Comparison of ENCODE assay signal across 19 mouse cellular contexts in the genomic region with DNA sequence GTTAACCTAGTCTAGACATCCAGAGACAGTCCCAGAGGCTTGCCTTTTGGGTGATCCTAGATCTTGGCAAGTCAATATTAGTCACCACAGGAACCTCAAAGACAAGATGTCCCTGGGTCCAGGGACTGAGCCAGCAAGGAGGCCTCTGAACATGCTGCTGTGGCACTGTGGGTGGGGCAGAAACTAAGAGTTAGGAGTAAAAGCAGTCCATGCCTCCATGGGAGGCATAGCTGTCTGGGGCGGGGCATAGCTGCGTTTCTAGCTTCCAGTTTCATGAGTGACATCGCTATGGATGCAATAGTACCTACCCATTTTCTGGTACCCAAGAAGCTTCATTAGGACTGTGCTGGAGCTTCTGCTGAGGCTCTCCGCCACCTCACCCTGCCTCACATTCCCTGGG.
DNase-seq lines count a peak whose midpoint lies in the region; ATAC-seq and TF ChIP-seq lines count a peak whose summit lies in the region.
"Had no signal": no experiment of that assay in that cellular context is flagged by ENCODE, and none has a peak within 500 bp of the region (broad histone marks: within the 10 kb centered on the region; RNA-seq: fewer than 3 reads in every experiment).

No protein-coding gene starts in this region.

- H3K36me3 ChIP-seq in midbrain, embryonic 13.5 days = no peaks in the 10 kb centered on the region
- H3K36me3 ChIP-seq in midbrain, embryonic 15.5 days (replicated peaks) = no peaks in the 10 kb centered on the region
- no peaks in the 10 kb centered on the region for H3K36me3 ChIP-seq in hindbrain, embryonic 15.5 days
- no peaks in the 10 kb centered on the region for H3K36me3 ChIP-seq in stomach, embryonic 16.5 days (ENCODE audit: control insufficient read depth, insufficient read depth, low read length)
- H3K36me3 ChIP-seq: embryonic facial prominence, embryonic 10.5 days; forebrain, embryonic 15.5 days; heart, embryonic 13.5 days; liver, embryonic 12.5 days; neural tube, embryonic 12.5 days had no signal

- intact Hi-C loops in gastrocnemius, adult 2 months (cut with DNase I) = no loop called here

- TF ChIP-seq CTCF in gastrocnemius, adult 2 months (IDR thresholded peaks at IDR 0.05) = no peak

- H3K4me3 ChIP-seq in gastrocnemius, adult 2 months = no peak overlapping the region
- H3K4me3 ChIP-seq in midbrain, embryonic 13.5 days (replicated peaks) = no peak overlapping the region
- H3K4me3 ChIP-seq in midbrain, embryonic 15.5 days = no peak overlapping the region
- no peak overlapping the region for H3K4me3 ChIP-seq in hindbrain, embryonic 15.5 days
- no peak overlapping the region for H3K4me3 ChIP-seq in stomach, embryonic 16.5 days (replicated peaks; ENCODE audit: low read length)
- H3K4me3 ChIP-seq: embryonic facial prominence, embryonic 10.5 days; erythroblast, embryonic 14.5 days; forebrain, embryonic 15.5 days; heart, embryonic 13.5 days; liver, embryonic 12.5 days; neural tube, embryonic 12.5 days had no signal

- no peak overlapping the region for H3K9ac ChIP-seq in midbrain, embryonic 13.5 days (replicated peaks)
- no peak overlapping the region for H3K9ac ChIP-seq in midbrain, embryonic 15.5 days
- no peak overlapping the region for H3K9ac ChIP-seq in hindbrain, embryonic 15.5 days
- 0 out of 2 replicates have a peak overlapping the region, but pooled peaks have one; percentile 19 for H3K9ac ChIP-seq in stomach, embryonic 16.5 days (ENCODE audit: low read length)
- H3K9ac ChIP-seq: forebrain, embryonic 15.5 days; heart, embryonic 13.5 days; liver, embryonic 12.5 days; neural tube, embryonic 12.5 days had no signal

- no peaks in the 10 kb centered on the region for H3K27me3 ChIP-seq in midbrain, embryonic 13.5 days
- no peaks in the 10 kb centered on the region for H3K27me3 ChIP-seq in midbrain, embryonic 15.5 days (replicated peaks)
- no peaks in the 10 kb centered on the region for H3K27me3 ChIP-seq in hindbrain, embryonic 15.5 days
- H3K27me3 ChIP-seq in stomach, embryonic 16.5 days (ENCODE audit: control insufficient read depth, insufficient read depth, low read length) = no peaks in the 10 kb centered on the region
- H3K27me3 ChIP-seq: forebrain, embryonic 15.5 days; neural tube, embryonic 12.5 days had no signal

- peaks cover 26% of the 10 kb centered on the region for H3K4me1 ChIP-seq in midbrain, embryonic 13.5 days (replicated peaks)
- H3K4me1 ChIP-seq in midbrain, embryonic 15.5 days = peaks cover 12% of the 10 kb centered on the region
- H3K4me1 ChIP-seq in hindbrain, embryonic 15.5 days (replicated peaks) = peaks cover 21% of the 10 kb centered on the region
- peaks cover 7% of the 10 kb centered on the region; the same call in 1 of the 2 replicates for H3K4me1 ChIP-seq in stomach, embryonic 16.5 days (ENCODE audit: control insufficient read depth, insufficient read depth, low read length)
- H3K4me1 ChIP-seq: liver, embryonic 12.5 days had no signal

- H3K27ac ChIP-seq in gastrocnemius, adult 2 months = peak overlapping the region; percentile 35; the same call in 1 of the 2 replicates
- no peak overlapping the region for H3K27ac ChIP-seq in midbrain, embryonic 13.5 days
- no peak overlapping the region for H3K27ac ChIP-seq in midbrain, embryonic 15.5 days
- H3K27ac ChIP-seq in hindbrain, embryonic 15.5 days (replicated peaks) = no peak overlapping the region
- H3K27ac ChIP-seq in stomach, embryonic 16.5 days (ENCODE audit: low read length) = peak overlapping the region; percentile 81
- H3K27ac ChIP-seq: embryonic facial prominence, embryonic 10.5 days; forebrain, embryonic 15.5 days; heart, embryonic 13.5 days; liver, embryonic 12.5 days; neural tube, embryonic 12.5 days had no signal

- H3K9me3 ChIP-seq in midbrain, embryonic 13.5 days = no peaks in the 10 kb centered on the region
- no peaks in the 10 kb centered on the region for H3K9me3 ChIP-seq in midbrain, embryonic 15.5 days
- no peaks in the 10 kb centered on the region for H3K9me3 ChIP-seq in hindbrain, embryonic 15.5 days
- no peaks in the 10 kb centered on the region for H3K9me3 ChIP-seq in stomach, embryonic 16.5 days (replicated peaks; ENCODE audit: control insufficient read depth, low read length)
- H3K9me3 ChIP-seq: embryonic facial prominence, embryonic 10.5 days; forebrain, embryonic 15.5 days; heart, embryonic 13.5 days; liver, embryonic 12.5 days; neural tube, embryonic 12.5 days had no signal

- peak; percentile 35; the same call in 1 of the 2 replicates for ATAC-seq in midbrain, embryonic 13.5 days
- ATAC-seq in midbrain, embryonic 15.5 days (replicated peaks) = no peak; the same call in 1 of the 2 replicates
- peak; percentile 37; the same call in 1 of the 2 replicates for ATAC-seq in hindbrain, embryonic 15.5 days (ENCODE audit: low FRiP score, low read depth)
- ATAC-seq in stomach, embryonic 16.5 days (ENCODE audit: insufficient read depth, low FRiP score) = no peak
- ATAC-seq: forebrain, embryonic 15.5 days; liver, embryonic 12.5 days had no signal

- DNase-seq in gastrocnemius, adult 2 months = no peak
- DNase-seq in gastrocnemius, adult 8-10 months (ENCODE audit: low spot score in 2 of 2) = no peak
- DNase-seq in kidney, postnatal 10 days = no peak
- DNase-seq in urinary bladder, postnatal 14 days (ENCODE audit: low spot score) = no peak
- DNase-seq: cerebellum, adult 8-10 months; heart, postnatal 4 days; kidney, adult 8-10 months; lung, adult 2 months; thymus, postnatal 14 days had no signal

- H3K4me2 ChIP-seq in midbrain, embryonic 13.5 days (replicated peaks) = no peak overlapping the region
- no peak overlapping the region for H3K4me2 ChIP-seq in midbrain, embryonic 15.5 days
- H3K4me2 ChIP-seq in hindbrain, embryonic 15.5 days = no peak overlapping the region
- no peak overlapping the region for H3K4me2 ChIP-seq in stomach, embryonic 16.5 days (ENCODE audit: low read depth, low read length)
- H3K4me2 ChIP-seq: forebrain, embryonic 15.5 days; heart, embryonic 13.5 days; liver, embryonic 12.5 days; neural tube, embryonic 12.5 days had no signal

- WGBS in midbrain, embryonic 13.5 days = 84% methylated on average over 4 of the region's 4 CpGs
- 76% methylated on average over 4 of the region's 4 CpGs for WGBS in midbrain, embryonic 15.5 days
- 84% methylated on average over 4 of the region's 4 CpGs for WGBS in hindbrain, embryonic 15.5 days
- 69% methylated on average over 4 of the region's 4 CpGs for WGBS in stomach, embryonic 16.5 days

Comparison
In these comparisons a context has a peak if more than half of its experiments do, and no peak if none do; other contexts are left out.
1. ATAC-seq: peak in midbrain, embryonic 13.5 days (single experiment) and hindbrain, embryonic 15.5 days (single experiment); none in midbrain, embryonic 15.5 days (single experiment) and stomach, embryonic 16.5 days (single experiment).
2. H3K27ac ChIP-seq: peak in gastrocnemius, adult 2 months (single experiment) and stomach, embryonic 16.5 days (single experiment); none in midbrain, embryonic 13.5 days (single experiment), midbrain, embryonic 15.5 days (single experiment) and hindbrain, embryonic 15.5 days (single experiment).